Mouse (Mus musculus): ENCODE measurements around the gene Fpr1. TPM values are rescaled to one million over a fixed set of nuclear protein-coding genes. Genes with fewer than 3 reads are reported as not detected.
"Not testable (repeated sequence)": the region's sequence is repeated elsewhere in the genome, so short reads cannot be mapped to it uniquely, and the experiment has no call there.

Gene Fpr1
- total RNA-seq (2014; rRNA removed; ENCODE audit: low replicate concordance) (not detected in 2 replicates), polyA plus RNA-seq (2015; fragmentation: Nextera tagmentation; extraction: Ambion mirVana) (0.40 and 0.53 TPM in 2 replicates)

GRCm38 (mm10) chr17:17883840-17884239 is at the start of gene Fpr1:
Gene Fpr1 (minus strand): TSS chr17:17883940.
- TF ChIP-seq CTCF (IDR thresholded peaks at IDR 0.05; ENCODE audit: low read depth) (no peak), EP300 (IDR thresholded peaks at IDR 0.05; ENCODE audit: low read depth) (no peak)
- H3K4me2 ChIP-seq (ENCODE audit: low read depth, low read length) = no peak within 1 kb of the TSS

GRCm38 (mm10) chr17:17917782-17918181 is 34.0 kb upstream of the Fpr1 start:
- no peak for TF ChIP-seq EP300 (IDR thresholded peaks at IDR 0.05; ENCODE audit: low read depth)
- TF ChIP-seq CTCF (IDR thresholded peaks at IDR 0.05; ENCODE audit: low read depth) = no peak
- Histone ChIP-seq H3K27ac (ENCODE audit: low read depth) (no peak overlapping the region), H3K4me2 (ENCODE audit: low read depth, low read length) (no peak overlapping the region), H3K27me3 (ENCODE audit: control insufficient read depth, insufficient read depth, low read length) (no peaks in the 10 kb centered on the region), H3K9ac (replicated peaks; ENCODE audit: low read depth, low read length) (no peak overlapping the region), H3K4me3 (ENCODE audit: low read depth, low read length) (no peak overlapping the region), H3K4me1 (ENCODE audit: control insufficient read depth, insufficient read depth) (no peaks in the 10 kb centered on the region), H3K36me3 (replicated peaks; ENCODE audit: control insufficient read depth, insufficient read depth, low read length) (no peaks in the 10 kb centered on the region), H3K9me3 (replicated peaks; ENCODE audit: control insufficient read depth, low read length) (no peaks in the 10 kb centered on the region; the same call in 1 of the 2 replicates)
- DNase-seq (ENCODE audit: low spot score) (no peak), ATAC-seq (ENCODE audit: insufficient read depth, low read depth) (no peak)

More at GRCm38 (mm10) chr17:17883840-17884239, at the start of gene Fpr1:
- Histone ChIP-seq H3K9ac (replicated peaks; ENCODE audit: low read depth, low read length) (no peak within 1 kb of the TSS), H3K4me1 (ENCODE audit: control insufficient read depth, insufficient read depth) (no peaks in the 10 kb centered on the region), H3K9me3 (replicated peaks; ENCODE audit: control insufficient read depth, low read length) (no peaks in the 10 kb centered on the region), H3K4me3 (ENCODE audit: low read depth, low read length) (no peak within 1 kb of the TSS), H3K27ac (ENCODE audit: low read depth) (no peak within 1 kb of the TSS), H3K36me3 (replicated peaks; ENCODE audit: control insufficient read depth, insufficient read depth, low read length) (no peaks in the 10 kb centered on the region), H3K27me3 (ENCODE audit: control insufficient read depth, insufficient read depth, low read length) (no peaks in the 10 kb centered on the region)
- DNase-seq (ENCODE audit: low spot score) = no peak
- ATAC-seq (ENCODE audit: insufficient read depth, low read depth) = no peak
- 57% methylated on average over 1 of the region's 1 CpGs for WGBS

- Histone ChIP-seq H3K27me3 (ENCODE audit: control insufficient read depth, insufficient read depth, low read length) (no peaks in the 10 kb centered on the region), H3K27ac (ENCODE audit: low read depth) (no peak overlapping the region), H3K4me2 (ENCODE audit: low read depth, low read length) (no peak overlapping the region), H3K36me3 (replicated peaks; ENCODE audit: control insufficient read depth, insufficient read depth, low read length) (no peaks in the 10 kb centered on the region), H3K9ac (replicated peaks; ENCODE audit: low read depth, low read length) (no peak overlapping the region), H3K9me3 (replicated peaks; ENCODE audit: control insufficient read depth, low read length) (no peaks in the 10 kb centered on the region; the same call in 1 of the 2 replicates), H3K4me1 (ENCODE audit: control insufficient read depth, insufficient read depth) (no peaks in the 10 kb centered on the region), H3K4me3 (ENCODE audit: low read depth, low read length) (no peak overlapping the region)
- no peak for DNase-seq (ENCODE audit: low spot score)
- no peak for ATAC-seq (ENCODE audit: insufficient read depth, low read depth)
- TF ChIP-seq CTCF (IDR thresholded peaks at IDR 0.05; ENCODE audit: low read depth) = no peak
- no peak for TF ChIP-seq EP300 (IDR thresholded peaks at IDR 0.05; ENCODE audit: low read depth)
- WGBS = 76% methylated on average over 1 of the region's 1 CpGs
These were observed 33.6 kb upstream of the Fpr1 start for GRCm38 (mm10) chr17:17917376-17917775.

- H3K4me2 ChIP-seq (ENCODE audit: low read depth, low read length); H3K27ac ChIP-seq (ENCODE audit: low read depth); H3K36me3 ChIP-seq (replicated peaks; ENCODE audit: control insufficient read depth, insufficient read depth, low read length); H3K4me3 ChIP-seq (ENCODE audit: low read depth, low read length); ATAC-seq (ENCODE audit: insufficient read depth, low read depth); H3K4me1 ChIP-seq (ENCODE audit: control insufficient read depth, insufficient read depth); DNase-seq (ENCODE audit: low spot score); H3K9me3 ChIP-seq (replicated peaks; ENCODE audit: control insufficient read depth, low read length); H3K9ac ChIP-seq (replicated peaks; ENCODE audit: low read depth, low read length); H3K27me3 ChIP-seq (ENCODE audit: control insufficient read depth, insufficient read depth, low read length): not testable (repeated sequence)
- 71% methylated on average over 8 of the region's 8 CpGs for WGBS
These were observed 28.9 kb upstream of the Fpr1 start for GRCm38 (mm10) chr17:17912618-17913017.

GRCm38 (mm10) chr17:17909636-17910421 is 26.1 kb upstream of the Fpr1 start:
- Histone ChIP-seq H3K4me1 (ENCODE audit: control insufficient read depth, insufficient read depth) (peaks cover 4% of the 10 kb centered on the region; the same call in 1 of the 2 replicates), H3K4me2 (ENCODE audit: low read depth, low read length) (peak overlapping the region; percentile 69), H3K27me3 (ENCODE audit: control insufficient read depth, insufficient read depth, low read length) (no peaks in the 10 kb centered on the region; the same call in 1 of the 2 replicates), H3K4me3 (ENCODE audit: low read depth, low read length) (peak overlapping the region; percentile 46), H3K9ac (replicated peaks; ENCODE audit: low read depth, low read length) (peak overlapping the region; percentile 41), H3K36me3 (replicated peaks; ENCODE audit: control insufficient read depth, insufficient read depth, low read length) (no peaks in the 10 kb centered on the region), H3K9me3 (replicated peaks; ENCODE audit: control insufficient read depth, low read length) (no peaks in the 10 kb centered on the region), H3K27ac (ENCODE audit: low read depth) (no peak overlapping the region)
- ATAC-seq (ENCODE audit: insufficient read depth, low read depth) = peak; percentile 99
- 9% methylated on average over 51 of the region's 51 CpGs for WGBS
- DNase-seq (ENCODE audit: low spot score) = peak; percentile 80
- TF ChIP-seq CTCF (IDR thresholded peaks at IDR 0.05; ENCODE audit: low read depth) (no peak), EP300 (IDR thresholded peaks at IDR 0.05; ENCODE audit: low read depth) (no peak)

All from heart, postnatal 0 days (tissue).